1 mouse cellular context compared by ENCODE assay signal in genomic region chr12:103367171-103367570, GRCm38 (mm10).
TF ChIP-seq lines count a peak whose summit lies in the region.

No protein-coding gene starts in this region.

TF ChIP-seq in MEL, 35 proteins besides CTCF, POLR2A, EP300 and RAD21:
- no peak for TF ChIP-seq KAT2A (conservative IDR thresholded peaks at IDR 0.05; ENCODE audit: low read depth, low read length)
- no peak for TF ChIP-seq ZNF384 (IDR thresholded peaks at IDR 0.05; ENCODE audit: low read depth, low read length)
- no peak for TF ChIP-seq SMC3 (IDR thresholded peaks at IDR 0.05; ENCODE audit: low read depth, low read length)
- TF ChIP-seq POLR2AphosphoS2 (IDR thresholded peaks at IDR 0.05; ENCODE audit: low read length), result no peak
- TF ChIP-seq ZMIZ1 (IDR thresholded peaks at IDR 0.05; ENCODE audit: low read depth, low read length), result no peak
- no peak for TF ChIP-seq HCFC1 (IDR thresholded peaks at IDR 0.05; ENCODE audit: low read depth, low read length)
